Mouse (Mus musculus) kidney, adult 2 months (tissue): ENCODE measurements at regions not wholly inside any gene's neighbourhood (a gene's known extent, or its start where the extent isn't known, plus 50 kb on each side); places are given as distances from the start of the nearest gene placed in this dataset.

Experiments
- DNase-seq: peaks from one replicate; pipeline ENCODE4 v3.0.0; 2021
- H3K27ac ChIP-seq: fragments of 200-500 bp; 2 replicates; pipeline ENCODE4 v1.5.1; 2012; ENCODE audit warnings: low read depth, low read length, control low read depth, inconsistent platforms; ENCODE audit not compliant: insufficient read depth
- H3K27me3 ChIP-seq: fragments of 200-500 bp; replicated peaks from 2 replicates; pipeline ENCODE4 v1.6.1; 2012; ENCODE audit warnings: mild to moderate bottlenecking, moderate library complexity, low read length, inconsistent platforms; ENCODE audit not compliant: control insufficient read depth, insufficient read depth
- H3K36me3 ChIP-seq: fragments of 200-500 bp; 2 replicates; pipeline ENCODE4 v1.6.1; 2012; ENCODE audit warnings: mild to moderate bottlenecking, moderate library complexity, low read length, inconsistent platforms; ENCODE audit not compliant: control insufficient read depth, insufficient read depth
- H3K4me1 ChIP-seq: fragments of 200-500 bp; 2 replicates; pipeline ENCODE4 v1.6.1; 2011; ENCODE audit warnings: low read length; ENCODE audit not compliant: control insufficient read depth, insufficient read depth
- H3K4me3 ChIP-seq: fragments of 200-500 bp; 2 replicates; pipeline ENCODE4 v1.5.1; 2011; ENCODE audit warnings: mild to moderate bottlenecking, low read depth, low read length, control low read depth; ENCODE audit not compliant: insufficient read depth
- CTCF ChIP-seq: fragments of 200-500 bp; conservative IDR thresholded peaks from 2 replicates; pipeline ENCODE4 v1.5.1; 2011; ENCODE audit warnings: low read depth, mild to moderate bottlenecking, control low read depth, low read length, moderate library complexity, mixed read lengths; ENCODE audit not compliant: insufficient read depth, insufficient read length
- POLR2A ChIP-seq: fragments of 200-500 bp; IDR thresholded peaks from one replicate; pipeline ENCODE4 v1.6.1; 2011; ENCODE audit warnings: low read depth, low read length, control low read depth
- WGBS: fragments of 180-500 bp; shearing (Covaris S2); methylation state at CpG from one replicate; pipeline ENCODE4 v1.1.7; 2018; 5-methylcytosine and 5-hydroxymethylcytosine counted together

DNA sequence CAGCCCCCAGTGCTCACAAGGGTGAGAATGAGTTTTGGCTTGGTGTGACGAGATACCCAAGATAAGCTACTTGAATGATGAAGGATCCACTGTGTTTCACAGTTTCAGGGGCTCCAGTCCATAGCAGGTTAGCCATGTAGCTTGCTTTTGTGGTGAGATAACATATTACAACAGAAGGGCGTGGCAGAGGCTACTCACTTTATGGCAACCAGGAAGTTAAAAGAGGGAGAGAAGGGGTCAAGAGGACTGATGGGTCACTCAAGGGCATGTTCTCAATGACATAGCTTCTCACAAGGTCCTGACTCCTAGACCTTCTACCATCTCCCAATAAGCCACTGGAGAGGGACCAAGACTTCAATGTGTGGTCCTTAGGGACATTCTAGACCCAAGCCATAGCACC, 159.4 kb upstream of the Kiz start:
- Histone ChIP-seq H3K27me3 (no peaks in the 10 kb centered on the region), H3K36me3 (no peaks in the 10 kb centered on the region), H3K4me3 (no peak overlapping the region), H3K27ac (no peak overlapping the region), H3K4me1 (no peaks in the 10 kb centered on the region)
- DNase-seq: no peak
- TF ChIP-seq POLR2A (no peak), CTCF (no peak)
- WGBS: 84% methylated on average over 2 of the region's 2 CpGs

DNA sequence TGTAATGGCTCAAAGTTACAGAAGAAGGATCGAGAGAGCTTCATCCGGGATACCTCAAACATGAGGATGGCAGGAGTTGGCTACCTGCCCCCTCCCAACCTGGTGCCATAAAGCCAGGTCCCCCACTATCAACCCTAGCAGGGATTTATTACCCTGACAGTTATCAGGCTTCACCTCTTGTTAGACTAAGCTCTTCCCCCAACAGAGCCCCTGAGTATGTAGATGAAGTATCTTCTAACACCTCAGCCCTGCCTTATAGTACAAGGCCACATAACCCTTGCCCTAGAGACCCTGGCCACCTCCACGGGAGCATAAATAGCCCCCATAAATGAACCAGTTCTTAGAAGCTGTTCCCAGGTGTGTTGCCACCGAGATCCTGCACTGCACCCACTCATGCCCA, 158.9 kb upstream of the Kiz start:
- Histone ChIP-seq H3K4me3 (no peak overlapping the region), H3K4me1 (no peaks in the 10 kb centered on the region), H3K27me3 (no peaks in the 10 kb centered on the region), H3K27ac (no peak overlapping the region), H3K36me3 (no peaks in the 10 kb centered on the region)
- WGBS: 70% methylated on average over 4 of the region's 4 CpGs
- no peak for DNase-seq
- no peak for TF ChIP-seq CTCF
- TF ChIP-seq POLR2A: no peak

DNA sequence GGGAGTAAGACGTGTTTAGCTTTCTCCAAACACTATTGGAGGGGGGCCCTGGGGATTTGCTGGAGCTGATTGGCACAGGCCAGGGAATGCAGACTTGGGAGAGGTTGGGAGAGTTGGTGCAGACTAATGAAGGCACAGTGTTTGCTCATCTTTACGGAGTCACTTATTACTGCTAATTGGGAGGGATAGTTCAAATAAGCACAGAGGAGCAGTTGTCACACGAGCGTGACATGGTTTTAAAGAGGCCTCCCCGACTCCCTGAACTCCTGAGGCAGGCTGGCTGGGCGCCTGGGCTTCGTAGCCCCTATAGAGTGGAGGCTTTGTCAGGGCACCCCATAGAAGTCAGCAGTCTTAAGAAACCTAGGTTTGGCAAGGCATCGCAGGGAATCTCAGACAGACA, 145.0 kb upstream of the Kiz start:
- TF ChIP-seq CTCF (no peak), POLR2A (no peak)
- DNase-seq: no peak
- WGBS: 38% methylated on average over 8 of the region's 8 CpGs

DNA sequence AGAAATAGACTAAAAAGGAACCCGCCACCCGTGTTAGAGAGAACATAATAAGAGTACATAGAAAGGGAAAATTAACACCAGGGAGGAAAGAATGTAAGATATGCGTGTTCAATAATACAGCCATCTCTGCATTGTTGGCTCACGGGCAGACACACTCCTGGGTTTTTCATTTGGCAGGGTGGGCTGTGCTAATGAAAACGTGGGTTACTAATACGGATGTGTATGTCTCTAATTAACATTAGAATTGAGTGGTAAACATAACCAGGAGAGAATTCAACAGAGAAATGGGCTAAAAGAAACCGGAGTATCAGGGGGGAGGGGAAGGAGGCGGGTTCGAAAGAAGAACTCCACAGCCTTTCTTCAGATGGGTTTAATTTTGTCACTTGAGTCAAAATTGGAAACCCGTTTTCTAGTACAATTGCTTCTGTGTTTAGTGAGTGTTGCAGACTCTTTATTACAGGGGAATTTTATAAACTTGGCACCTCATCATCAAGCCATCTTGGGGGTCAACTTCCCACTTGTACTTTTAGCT, 134.4 kb upstream of the Kiz start:
- Histone ChIP-seq H3K36me3 (no peaks in the 10 kb centered on the region), H3K4me1 (no peaks in the 10 kb centered on the region), H3K4me3 (no peak overlapping the region), H3K27me3 (no peaks in the 10 kb centered on the region), H3K27ac (no peak overlapping the region)
- no peak for DNase-seq
- 47% methylated on average over 10 of the region's 10 CpGs for WGBS
- TF ChIP-seq CTCF (no peak), POLR2A (no peak)

More for the DNA sequence above, 145.0 kb upstream of the Kiz start:
- Histone ChIP-seq H3K27ac (no peak overlapping the region), H3K4me3 (no peak overlapping the region), H3K4me1 (no peaks in the 10 kb centered on the region), H3K27me3 (no peaks in the 10 kb centered on the region), H3K36me3 (no peaks in the 10 kb centered on the region)

DNA sequence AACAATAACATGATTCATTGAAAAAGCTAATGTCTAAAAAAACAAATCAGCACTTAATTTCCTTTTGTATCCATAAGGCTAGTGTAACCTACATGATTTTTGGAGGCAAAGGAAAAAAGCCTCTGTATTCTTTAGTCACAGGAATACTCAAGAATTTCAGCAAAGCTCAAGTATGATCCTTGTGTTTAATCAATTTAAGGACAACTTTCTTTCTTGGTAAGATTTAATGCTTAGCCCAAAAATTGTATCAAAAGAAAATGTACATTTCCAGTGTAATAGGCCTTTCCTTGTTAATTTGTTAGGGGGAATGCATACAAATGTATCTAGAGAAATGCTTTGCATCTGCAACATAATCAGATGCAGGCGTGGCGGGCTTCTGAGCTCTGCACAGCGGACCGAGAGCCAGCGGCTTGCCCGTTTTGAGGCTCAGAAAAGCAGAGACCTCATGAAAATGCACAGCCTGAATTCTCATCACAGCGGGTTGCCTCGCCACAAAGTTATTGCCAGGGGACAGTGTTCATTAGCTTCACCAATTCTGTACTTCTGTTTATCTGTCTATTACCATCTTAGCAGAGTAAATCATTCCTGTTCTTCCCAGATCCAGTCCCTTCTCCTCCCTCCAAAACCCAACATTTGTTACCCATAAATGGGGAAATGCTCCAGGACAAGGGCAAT, 133.2 kb upstream of the Kiz start:
- no peak for DNase-seq
- WGBS: 57% methylated on average over 8 of the region's 8 CpGs
- no peak overlapping the region for H3K27ac ChIP-seq
- TF ChIP-seq CTCF: no peak
- no peak for TF ChIP-seq POLR2A
- no peaks in the 10 kb centered on the region for H3K36me3 ChIP-seq
- no peaks in the 10 kb centered on the region for H3K4me1 ChIP-seq
- H3K4me3 ChIP-seq: no peak overlapping the region
- no peaks in the 10 kb centered on the region for H3K27me3 ChIP-seq

DNA sequence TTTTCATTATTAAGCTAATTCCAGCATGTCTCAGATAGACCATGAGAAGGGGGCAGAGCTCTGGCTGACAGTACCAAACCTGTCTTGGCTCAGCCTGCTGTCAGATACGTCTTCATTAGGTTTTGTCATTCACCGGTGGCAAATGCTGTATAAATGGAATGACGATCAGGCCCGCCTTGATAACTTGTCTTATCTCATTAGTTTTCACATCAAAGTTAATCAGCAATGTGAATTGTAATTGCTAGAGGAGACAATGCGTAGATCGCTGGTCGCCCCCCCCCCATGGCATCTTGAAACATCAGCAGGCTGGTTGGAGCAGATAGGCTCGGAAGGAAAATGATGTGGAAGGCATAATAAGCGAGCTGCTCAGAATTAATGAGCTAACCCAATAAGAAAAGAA, 132.5 kb upstream of the Kiz start:
- Histone ChIP-seq H3K27ac (no peak overlapping the region), H3K27me3 (no peaks in the 10 kb centered on the region), H3K36me3 (no peaks in the 10 kb centered on the region), H3K4me3 (no peak overlapping the region), H3K4me1 (no peaks in the 10 kb centered on the region)
- WGBS: 77% methylated on average over 9 of the region's 9 CpGs
- no peak for TF ChIP-seq POLR2A
- no peak for TF ChIP-seq CTCF
- no peak for DNase-seq

DNA sequence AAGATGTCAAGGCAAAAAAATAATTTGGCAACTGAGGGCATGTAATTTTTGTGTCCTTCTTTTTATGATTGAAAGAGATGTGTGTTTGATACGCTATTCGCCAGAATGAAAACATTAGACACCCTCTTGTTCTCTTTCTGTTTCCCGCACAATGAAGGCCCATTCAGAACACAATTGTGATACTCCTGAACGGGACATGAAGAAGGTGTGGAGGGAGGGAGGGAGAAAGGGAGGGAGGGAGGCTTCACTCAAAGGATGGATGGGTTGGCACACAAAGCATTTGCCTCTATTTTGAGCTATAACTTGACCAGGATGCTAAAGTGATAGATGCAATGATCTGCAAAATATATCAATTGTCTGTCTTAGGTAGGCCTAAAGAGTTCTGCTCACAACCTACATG, 132.0 kb upstream of the Kiz start:
- Histone ChIP-seq H3K27ac (no peak overlapping the region), H3K4me1 (no peaks in the 10 kb centered on the region), H3K27me3 (no peaks in the 10 kb centered on the region), H3K4me3 (no peak overlapping the region), H3K36me3 (no peaks in the 10 kb centered on the region)
- WGBS: 83% methylated on average over 4 of the region's 4 CpGs
- no peak for DNase-seq
- TF ChIP-seq POLR2A: no peak
- TF ChIP-seq CTCF: no peak
